Mouse (Mus musculus) cerebellum, postnatal 36 days (tissue): ENCODE data around the gene Adam4.
"Not testable (repeated sequence)": the region's sequence is repeated elsewhere in the genome, so short reads cannot be mapped to it uniquely, and the experiment has no call there.

Experiments
- DNase-seq, 2 experiments: peaks; one replicate each; pipeline ENCODE4 v3.0.0; 2021 to 2022; ENCODE audit warnings: mixed read lengths in 2 of 2

Adam4 gene

DNA sequence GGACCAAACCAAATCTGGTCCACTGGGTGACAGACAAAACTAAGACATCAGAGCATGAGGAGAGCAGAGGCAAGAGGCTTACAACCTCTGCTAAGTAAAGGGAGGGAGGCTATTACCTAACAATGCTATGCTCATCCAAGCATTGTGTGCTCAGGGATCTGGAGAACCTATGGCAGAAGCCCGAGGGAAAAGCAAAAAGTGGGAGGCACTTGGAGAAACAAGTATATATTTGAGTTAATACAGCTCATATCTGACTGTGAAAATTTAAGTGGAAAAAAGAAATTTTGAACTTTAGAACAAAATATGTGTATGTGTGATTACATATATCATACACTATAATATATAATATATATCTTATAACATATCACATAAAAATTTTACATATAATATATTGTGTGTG, at the start of gene Adam4:
TSS of gene Adam4 (minus strand) at position 101 of the 400 bp plus-strand sequence.
- no peak for DNase-seq

DNA sequence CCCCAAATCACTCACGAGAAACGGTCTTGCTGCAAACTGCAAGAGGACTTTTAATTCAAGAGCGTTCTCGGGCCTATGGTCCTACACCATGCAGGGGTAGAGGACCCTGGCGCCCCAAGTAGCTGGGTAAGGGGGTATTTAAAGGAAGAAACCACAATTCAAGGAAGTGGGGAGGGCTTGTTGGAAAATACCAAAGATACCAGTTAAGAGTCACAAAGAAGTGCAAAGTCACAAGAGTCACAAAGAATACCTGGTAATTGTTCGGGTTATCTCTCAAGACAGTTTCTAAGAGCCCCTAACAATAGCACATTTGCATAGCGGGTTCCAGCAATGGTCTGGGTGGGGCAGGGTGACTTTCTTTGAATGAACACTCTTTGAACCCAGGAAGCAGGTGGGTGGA, 37.3 kb upstream of the Adam4 start:
- DNase-seq = not testable (repeated sequence)

- DNase-seq = not testable (repeated sequence)
Measured at GRCm38 (mm10) chr12:81438985-81439384, 17.2 kb upstream of the Adam4 start.

DNA sequence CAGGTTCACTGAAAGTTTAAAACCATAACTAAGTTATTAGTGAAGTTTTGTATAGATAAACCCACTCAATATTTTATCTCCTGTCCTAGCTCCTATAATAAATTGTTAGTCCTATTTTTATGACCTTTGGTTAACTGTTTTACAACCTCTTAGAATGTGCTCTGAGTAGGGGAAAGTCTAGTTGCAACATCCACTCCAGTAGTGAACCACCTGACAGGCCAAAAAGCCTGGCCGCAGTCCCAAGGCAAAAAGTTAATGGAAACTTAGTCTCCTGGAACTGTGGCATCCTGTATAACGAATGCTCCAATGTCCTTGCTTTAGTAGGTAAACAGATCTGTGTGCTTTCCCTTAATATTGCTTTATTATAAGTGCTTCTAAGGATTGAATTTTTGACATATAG, 13.0 kb upstream of the Adam4 start:
- DNase-seq = not testable (repeated sequence)

- no peak for DNase-seq
Measured at GRCm38 (mm10) chr12:81413211-81413610, 8.5 kb downstream of the Adam4 start.

GRCm38 (mm10) chr12:81408966-81409365, 12.8 kb downstream of the Adam4 start:
- DNase-seq = no peak

DNA sequence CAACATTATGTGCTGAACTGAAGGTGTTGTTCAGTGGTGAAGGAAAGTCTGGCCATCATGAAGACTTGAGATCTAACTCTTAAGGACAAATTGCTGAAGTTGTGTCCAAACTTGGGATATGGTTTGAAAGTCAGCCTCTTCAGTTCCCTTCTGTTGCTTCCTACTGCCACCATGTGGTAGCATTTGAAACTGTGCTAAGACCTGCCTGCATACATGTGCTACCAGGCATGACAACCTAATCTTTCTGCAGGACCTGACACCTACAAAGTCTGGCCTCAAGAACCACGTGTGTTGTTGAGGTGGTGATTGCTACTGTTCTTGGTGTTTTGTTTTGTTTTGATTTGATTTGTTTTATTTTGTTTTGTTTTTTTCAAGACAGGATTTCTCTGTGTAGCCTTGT, 19.6 kb downstream of the Adam4 start:
- peak; percentile 70 to 83 for DNase-seq

DNA sequence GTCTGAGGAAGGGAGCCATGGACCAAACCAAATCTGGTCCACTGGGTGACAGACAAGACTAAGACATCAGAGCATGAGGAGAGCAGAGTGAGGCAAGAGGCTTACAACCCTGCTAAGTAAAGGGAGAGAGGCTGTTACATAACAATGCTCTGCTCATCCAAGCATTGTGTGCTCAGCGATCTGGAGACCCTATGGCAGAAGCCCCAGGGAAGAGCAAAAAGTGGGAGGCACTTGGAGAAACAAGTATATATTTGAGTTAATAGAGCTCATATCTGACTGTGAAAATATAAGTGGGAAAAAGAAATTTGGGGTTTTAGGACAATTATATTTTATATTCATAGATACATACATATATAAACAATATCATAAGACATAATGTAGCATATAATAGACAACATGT, 42.4 kb downstream of the Adam4 start, which contains the start of gene Gm4787:
TSS of gene Gm4787 (minus strand) at position 101 of the 400 bp plus-strand sequence.
- DNase-seq = not testable (repeated sequence)
